Mouse (Mus musculus): ENCODE measurements around the gene Otogl.

GRCm38 (mm10) chr10:107934055-107934454 lies 22.1 kb upstream of the Otogl start:
- TF ChIP-seq CTCF (IDR thresholded peaks at IDR 0.05; ENCODE audit: low read depth, low read length), result no peak
- TF ChIP-seq GATA1 (IDR thresholded peaks at IDR 0.05; ENCODE audit: borderline replicate concordance, low read length), result no peak
- no peak for TF ChIP-seq POLR2AphosphoS5 (IDR thresholded peaks at IDR 0.05; ENCODE audit: insufficient replicate concordance, low read depth, low read length)
- TF ChIP-seq TAL1 (conservative IDR thresholded peaks at IDR 0.05; ENCODE audit: low read depth, low read length), result no peak
- no peak for TF ChIP-seq GATA2 (IDR thresholded peaks at IDR 0.05; ENCODE audit: borderline replicate concordance, low read depth, low read length)

Measured in G1E (cell line).